Mouse (Mus musculus): ENCODE data around the gene B230104I21Rik.

GRCm38 (mm10) chr4:154312935-154313621 is 22.8 kb upstream of the B230104I21Rik start:
- TF ChIP-seq POLR2A (IDR thresholded peaks at IDR 0.05; ENCODE audit: low read depth, low read length) (no peak), CTCF (IDR thresholded peaks at IDR 0.05; ENCODE audit: extremely low read depth, insufficient read length, insufficient replicate concordance, low read depth, low read length) (no peak)
